Mouse (Mus musculus) ES-E14 (cell line): ENCODE data around the gene Adamts2.

ENCODE experiments used
- CHD2 ChIP-seq: IDR thresholded peaks from 2 replicates; pipeline ENCODE4 v1.6.1; 2014; ENCODE audit warnings: mild to moderate bottlenecking, low read depth, low read length, inconsistent platforms
- HCFC1 ChIP-seq: IDR thresholded peaks from 2 replicates; pipeline ENCODE4 v1.6.1; 2012; ENCODE audit warnings: low read length, inconsistent platforms, borderline replicate concordance; ENCODE audit not compliant: insufficient read depth

GRCm38 (mm10) chr11:50648143-50648807 lies 46.4 kb downstream of the Adamts2 start:
- no peak for TF ChIP-seq CHD2
- no peak for TF ChIP-seq HCFC1
